Mouse (Mus musculus) left cerebral cortex, postnatal 14 days (tissue): ENCODE measurements around the gene 6820408C15Rik. TPM values are rescaled to one million over a fixed set of nuclear protein-coding genes. Genes with fewer than 3 reads are reported as not detected.
"Not testable (repeated sequence)": the region's sequence is repeated elsewhere in the genome, so short reads cannot be mapped to it uniquely, and the experiment has no call there.

Experiments
- DNase-seq, 2 experiments: peaks; one replicate each; pipeline ENCODE4 v3.0.0; 2021 to 2022; ENCODE audit warnings: low spot score in 2 of 2, mixed read lengths in 1 of 2
- intact Hi-C: fragments of 180-260 bp; cut with DNase I; formaldehyde crosslinking; loops from one replicate; pipeline ENCODE4 v1.15.1; 2025
- total RNA-seq, 2 experiments: library from RNA; stranded (reverse); gene quantifications; 2 replicates each; pipeline ENCODE4 v1.2.3; 2021

Gene 6820408C15Rik
- total RNA-seq, 2 experiments from 2014 or later, result 3.1 to 3.3 TPM

GRCm38 (mm10) chr2:152406126-152406525, 9.3 kb upstream of the 6820408C15Rik start:
- peak; percentile 98 to 99 for DNase-seq
- intact Hi-C loops, result no loop called here

GRCm38 (mm10) chr2:152409781-152410180, 5.6 kb upstream of the 6820408C15Rik start:
- intact Hi-C loops, result no loop called here
- no peak for DNase-seq

GRCm38 (mm10) chr2:152410971-152411371, 4.4 kb upstream of the 6820408C15Rik start:
- intact Hi-C loops, result no loop called here
- DNase-seq, result peak; percentile 80 to 93

GRCm38 (mm10) chr2:152411471-152411870, 3.9 kb upstream of the 6820408C15Rik start:
- DNase-seq, result no peak
- intact Hi-C loops, result no loop called here

- DNase-seq, result no peak
- intact Hi-C loops, result no loop called here
Measured at GRCm38 (mm10) chr2:152412526-152413157, 2.7 kb upstream of the 6820408C15Rik start.

- DNase-seq, result no peak
- intact Hi-C loops, result no loop called here
Measured at GRCm38 (mm10) chr2:152413158-152413764, 2.1 kb upstream of the 6820408C15Rik start.

GRCm38 (mm10) chr2:152413765-152414584, 1.4 kb upstream of the 6820408C15Rik start:
- peak in 1 of 2 experiments; percentile 30 for DNase-seq
- intact Hi-C loops, result loop anchor here (1.0 kb wide), 1 partner anchor 16 kb away; the partner anchor contains the start of gene Sox12

GRCm38 (mm10) chr2:152414591-152415165, 709 bp upstream of the 6820408C15Rik start, which contains the start of gene Zcchc3:
TSS of gene Zcchc3 (minus strand) at chr2:152415027.
- DNase-seq, result peak; percentile 85 to 89
- intact Hi-C loops, result loop anchor here (1.0 kb wide), 1 partner anchor 16 kb away; the partner anchor contains the start of gene Sox12

- intact Hi-C loops, result no loop called here
- no peak for DNase-seq
Measured at GRCm38 (mm10) chr2:152415786-152416185, 399 bp downstream of the 6820408C15Rik start.

GRCm38 (mm10) chr2:152427493-152427892, 12.1 kb downstream of the 6820408C15Rik start:
- intact Hi-C loops, result no loop called here
- peak; percentile 66 to 71 for DNase-seq

GRCm38 (mm10) chr2:152428481-152428880, 13.1 kb downstream of the 6820408C15Rik start:
- intact Hi-C loops, result not testable (repeated sequence)

GRCm38 (mm10) chr2:152436405-152436901, 21.1 kb downstream of the 6820408C15Rik start:
- DNase-seq, result no peak
- intact Hi-C loops, result no loop called here

More at GRCm38 (mm10) chr2:152428481-152428880, 13.1 kb downstream of the 6820408C15Rik start:
- peak in 1 of 2 experiments; percentile 73 for DNase-seq

- intact Hi-C loops, result loop anchor here (1.0 kb wide), 1 partner anchor 45 kb away; no protein-coding TSS in a partner anchor
- peak; percentile 85 for DNase-seq
Measured at GRCm38 (mm10) chr2:152436983-152437860, 21.8 kb downstream of the 6820408C15Rik start.

- DNase-seq, result no peak
- intact Hi-C loops, result no loop called here
Measured at GRCm38 (mm10) chr2:152438963-152439362, 23.6 kb downstream of the 6820408C15Rik start.

GRCm38 (mm10) chr2:152439833-152440232, 24.4 kb downstream of the 6820408C15Rik start:
- DNase-seq, result no peak
- intact Hi-C loops, result no loop called here

- DNase-seq, result no peak
- intact Hi-C loops, result no loop called here
Measured at GRCm38 (mm10) chr2:152442322-152442721, 26.9 kb downstream of the 6820408C15Rik start.

GRCm38 (mm10) chr2:152443281-152443680, 27.9 kb downstream of the 6820408C15Rik start:
- peak; percentile 29 to 46 for DNase-seq
- intact Hi-C loops, result no loop called here

GRCm38 (mm10) chr2:152446642-152447041, 31.3 kb downstream of the 6820408C15Rik start:
- DNase-seq, result no peak
- intact Hi-C loops, result no loop called here
